Mouse (Mus musculus) frontal cortex, postnatal 10 days (tissue): Measurements from ENCODE around the gene Tjp3.

ENCODE experiments used
- DNase-seq, 2 experiments: peaks; one replicate each; pipeline ENCODE4 v3.0.0; 2022; ENCODE audit warnings: low spot score in 2 of 2, mixed read lengths in 1 of 2

Gene Tjp3

DNA sequence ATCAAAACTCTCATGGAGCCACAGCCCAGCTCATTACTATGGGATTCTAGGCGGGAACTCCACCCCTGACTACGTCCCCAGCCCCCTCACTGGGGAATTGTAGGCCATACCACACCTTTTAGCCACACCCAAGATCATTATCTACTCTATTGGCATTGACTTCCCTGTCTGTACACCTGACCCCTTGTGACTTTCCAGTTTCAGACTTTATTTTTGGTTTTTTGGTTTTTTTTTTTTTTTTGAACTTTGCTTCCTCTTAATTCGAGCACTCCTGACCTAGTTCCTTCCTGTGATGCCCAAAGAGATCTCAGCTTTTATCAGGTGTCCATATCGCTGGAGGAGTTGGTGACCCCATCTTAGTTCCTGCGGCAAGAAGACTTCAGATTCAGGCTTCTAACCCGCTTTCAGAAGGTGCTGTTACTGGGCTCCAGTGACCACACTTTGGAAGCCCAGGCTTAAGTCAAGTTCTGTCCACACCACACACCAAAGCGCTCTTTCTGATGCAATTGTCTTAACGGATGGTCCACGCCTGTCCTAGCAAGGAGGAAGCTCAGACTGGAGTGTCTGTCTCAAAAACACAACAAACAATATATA is at the start of gene Tjp3:
Gene Tjp3, minus strand, starts transcription at position 71 of the 594 bp plus-strand sequence.
- DNase-seq: no peak

DNA sequence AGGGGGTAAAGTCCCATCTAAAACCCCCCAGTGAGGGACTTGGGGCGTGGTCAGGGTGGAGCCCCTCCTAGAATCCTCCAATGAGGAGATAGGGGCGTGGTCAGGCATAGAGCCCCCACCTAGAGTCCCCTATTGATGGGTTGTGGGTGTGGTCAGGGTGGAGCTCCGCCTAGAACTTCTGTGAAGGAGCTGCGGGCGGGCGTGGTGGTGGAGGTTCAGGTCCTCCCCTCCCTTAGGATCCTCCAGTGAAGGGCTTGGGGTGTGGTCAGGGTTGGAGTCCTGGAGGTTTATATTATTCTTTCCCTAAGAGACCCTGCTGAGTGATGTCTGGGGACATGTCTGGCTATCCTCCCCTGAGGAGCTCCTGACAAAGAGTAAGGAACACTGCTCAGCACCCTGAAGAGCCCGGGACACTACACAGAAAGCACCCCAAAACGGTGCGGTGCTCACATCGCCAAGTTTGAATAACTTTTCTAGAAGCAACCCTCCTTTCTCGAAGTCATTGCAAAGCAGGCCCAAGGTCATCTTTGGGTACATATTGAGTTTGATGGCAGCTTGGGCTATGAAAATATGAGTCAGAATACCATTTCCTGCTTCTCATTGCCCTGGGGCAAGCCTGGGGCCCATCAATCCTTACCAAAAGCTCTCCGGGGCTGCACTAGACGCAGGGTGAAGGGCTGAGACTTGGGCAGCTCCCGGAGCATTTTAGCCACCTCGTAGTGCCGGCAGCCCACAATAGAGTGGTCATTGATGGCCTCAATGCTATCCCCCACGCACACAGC is 49.4 kb upstream of the Tjp3 start:
- no peak for DNase-seq

DNA sequence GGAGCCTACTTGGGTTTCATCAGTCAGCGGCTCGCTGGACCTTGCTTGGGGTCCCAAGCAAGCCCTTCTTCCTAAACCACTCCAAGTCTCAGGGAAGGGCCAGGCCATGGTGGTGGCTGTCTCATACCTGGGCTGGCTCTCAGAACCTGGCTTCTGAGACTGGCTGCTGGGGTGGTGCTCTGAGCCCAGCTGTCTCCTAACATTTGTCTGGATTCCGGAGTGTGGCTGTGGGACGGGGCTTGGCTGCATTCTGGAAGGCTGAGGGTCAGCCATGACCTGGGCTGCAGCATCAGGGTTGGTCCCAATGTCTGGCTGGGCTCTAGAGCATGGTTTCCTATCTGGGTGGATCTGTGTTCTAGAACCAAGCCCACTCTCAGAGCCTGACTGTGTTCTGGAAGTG is 45.2 kb upstream of the Tjp3 start:
- no peak for DNase-seq

DNA sequence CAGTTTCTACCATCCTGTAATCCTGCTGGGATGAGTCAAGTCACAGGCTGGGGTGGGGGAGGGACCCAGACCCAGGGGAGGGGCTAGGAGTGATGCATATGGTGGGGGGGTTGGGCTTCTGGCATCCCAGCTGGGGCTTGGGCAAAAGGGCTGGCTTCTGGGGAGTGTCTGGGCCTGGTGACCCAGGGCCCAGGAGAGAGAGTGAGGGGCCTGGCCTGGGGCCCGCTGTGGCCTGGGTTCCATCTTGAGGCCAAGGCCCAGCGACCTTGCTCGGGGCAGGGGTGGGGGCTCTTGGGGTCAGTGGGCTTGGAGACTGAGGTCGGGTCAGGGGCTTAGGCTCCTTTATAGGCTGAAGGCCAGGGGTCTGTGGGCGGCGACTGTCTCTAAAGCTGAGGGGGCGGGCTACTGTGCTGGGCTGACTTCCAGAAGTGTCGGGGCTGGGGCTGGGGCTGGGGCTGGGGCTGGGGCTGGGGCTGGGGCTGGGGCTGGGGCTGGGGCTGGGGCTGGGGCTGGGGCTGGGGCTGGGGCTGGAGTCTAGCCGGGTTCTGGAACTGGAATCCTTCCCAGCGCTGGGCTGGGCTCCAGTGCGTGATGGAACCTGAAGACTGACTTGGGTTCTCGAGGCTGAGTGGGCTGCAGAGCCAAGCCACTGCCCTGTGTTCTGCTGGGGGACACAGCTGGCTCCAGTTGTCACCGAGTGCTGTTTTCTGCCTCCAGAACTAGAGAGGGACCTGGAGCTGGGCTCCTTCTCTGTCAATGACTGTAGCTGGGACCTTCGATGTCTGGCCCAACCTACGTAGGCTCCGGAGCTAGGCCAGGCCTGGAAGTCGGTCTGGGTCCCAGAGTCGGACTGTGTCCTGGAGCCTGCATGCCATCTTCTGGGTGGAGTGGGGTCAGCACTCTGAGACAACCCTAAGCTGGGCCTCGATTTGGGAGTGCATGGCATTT is 44.3 kb upstream of the Tjp3 start:
- DNase-seq: peak in 1 of 2 experiments; percentile 14

DNA sequence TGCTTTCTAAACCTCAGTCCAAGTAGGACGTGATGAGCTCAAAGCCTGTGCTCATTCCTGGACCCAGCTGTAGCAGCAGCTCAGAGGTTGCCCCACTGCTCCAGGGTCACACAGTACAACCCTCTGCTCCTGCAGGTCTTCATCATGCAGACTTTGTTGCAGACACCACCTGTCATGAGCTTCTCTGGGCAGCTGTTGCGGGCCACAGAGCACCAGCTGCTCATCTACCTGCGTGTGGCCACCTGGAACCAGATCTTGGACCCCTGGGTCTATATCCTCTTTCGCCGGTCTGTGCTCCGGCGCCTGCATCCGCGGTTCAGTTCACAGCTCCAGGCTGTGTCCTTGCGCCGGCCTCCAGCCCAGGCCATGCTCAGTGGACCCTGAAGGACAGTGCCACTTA is 42.9 kb upstream of the Tjp3 start:
- no peak for DNase-seq

DNA sequence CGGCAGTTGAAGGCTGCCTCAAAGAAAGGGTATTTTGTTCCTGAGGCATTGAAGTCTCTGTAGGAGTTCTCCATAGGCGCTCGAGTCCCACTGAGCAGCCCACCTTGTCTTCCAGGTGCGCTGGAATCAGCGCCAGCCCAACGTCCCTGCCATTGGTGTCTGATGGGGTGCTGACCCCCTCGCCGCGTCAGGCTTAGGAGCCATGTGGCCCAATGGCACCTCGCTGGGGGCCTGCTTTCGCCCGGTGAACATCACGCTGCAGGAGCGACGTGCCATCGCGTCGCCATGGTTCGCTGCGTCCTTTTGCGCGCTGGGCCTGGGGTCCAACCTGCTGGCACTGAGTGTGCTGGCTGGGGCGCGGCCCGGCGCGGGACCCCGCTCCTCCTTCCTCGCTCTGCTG is 40.9 kb upstream of the Tjp3 start:
- DNase-seq: no peak

DNA sequence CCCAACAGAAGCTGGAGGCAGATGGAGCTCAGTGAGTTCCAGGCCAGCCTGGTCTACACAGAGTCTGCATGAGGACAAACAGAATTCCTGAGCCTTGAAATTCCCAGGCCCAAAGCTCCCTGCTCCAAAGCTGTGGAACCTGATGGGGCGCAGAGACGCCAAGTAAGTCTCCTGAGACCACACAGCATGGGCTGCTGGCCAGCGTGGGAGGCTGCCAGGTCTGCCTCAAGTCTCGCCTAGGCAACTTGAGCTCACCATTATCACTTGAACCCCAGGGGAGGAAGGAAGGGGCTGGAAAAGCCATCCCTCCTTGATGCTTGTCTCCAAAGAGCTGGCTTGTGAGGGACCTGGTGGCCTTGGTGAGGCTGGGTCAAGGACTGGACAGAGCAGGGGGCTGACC is 38.6 kb upstream of the Tjp3 start:
- DNase-seq: no peak

DNA sequence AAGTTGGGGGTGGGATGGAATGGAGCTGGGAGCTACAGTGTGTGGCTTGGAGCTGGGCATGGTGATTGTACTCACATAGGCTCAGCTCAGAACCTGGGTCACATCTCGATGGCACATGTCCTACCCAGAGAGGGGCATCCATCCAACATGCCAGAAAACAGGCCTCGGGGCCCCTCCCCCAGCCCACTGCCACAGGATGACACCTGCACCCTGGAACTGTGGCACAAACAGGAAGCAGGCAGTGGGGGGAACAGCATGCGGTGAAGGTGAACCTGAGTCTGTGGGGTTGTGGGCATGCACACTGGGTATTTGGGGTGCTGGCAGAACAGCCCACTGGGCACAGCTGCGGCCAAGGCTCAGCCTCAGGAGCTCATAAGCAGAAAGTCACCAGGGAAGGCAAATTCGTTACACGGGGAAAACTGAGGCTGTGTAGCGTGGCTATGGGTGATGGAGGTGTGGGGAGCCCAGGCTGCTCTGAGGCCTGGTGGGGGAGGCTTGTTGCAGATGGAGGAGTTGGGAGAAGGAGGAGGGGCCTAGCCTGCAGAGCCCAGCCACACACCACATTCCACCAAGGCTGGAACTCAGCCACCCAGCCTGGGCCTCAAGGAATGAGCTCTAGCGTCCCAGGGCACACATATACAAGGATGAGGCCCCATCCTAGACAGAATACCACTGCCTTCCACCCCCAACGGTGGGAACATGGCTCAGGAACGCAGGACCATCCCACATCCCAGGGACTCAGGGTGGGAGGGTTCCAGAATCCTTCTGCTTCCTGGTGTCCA is 38.0 kb upstream of the Tjp3 start:
- no peak for DNase-seq

DNA sequence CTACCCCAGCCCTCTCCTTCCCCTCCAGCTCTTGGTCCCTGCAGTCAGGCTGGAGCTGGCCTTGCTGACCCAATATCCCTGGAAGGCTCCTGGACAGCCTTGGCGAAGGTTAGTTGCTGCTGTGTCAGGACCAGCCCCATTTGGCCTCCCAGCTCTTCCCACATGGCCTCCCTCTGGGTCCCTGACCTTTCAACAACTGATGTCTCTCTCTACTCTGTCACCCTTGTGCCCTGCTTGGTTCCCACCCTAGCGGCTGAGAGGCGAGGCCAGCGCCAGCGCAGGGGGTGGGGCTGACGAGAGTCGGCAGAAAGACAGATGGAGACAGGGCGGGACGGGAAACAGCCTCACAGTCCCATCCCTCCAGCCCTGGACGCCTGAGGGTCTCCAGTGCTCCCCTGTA is 37.0 kb upstream of the Tjp3 start, which contains the start of gene Tbxa2r:
Gene Tbxa2r, plus strand, starts transcription at position 346 of the 400 bp plus-strand sequence.
- peak in 1 of 2 experiments; percentile 23 for DNase-seq

DNA sequence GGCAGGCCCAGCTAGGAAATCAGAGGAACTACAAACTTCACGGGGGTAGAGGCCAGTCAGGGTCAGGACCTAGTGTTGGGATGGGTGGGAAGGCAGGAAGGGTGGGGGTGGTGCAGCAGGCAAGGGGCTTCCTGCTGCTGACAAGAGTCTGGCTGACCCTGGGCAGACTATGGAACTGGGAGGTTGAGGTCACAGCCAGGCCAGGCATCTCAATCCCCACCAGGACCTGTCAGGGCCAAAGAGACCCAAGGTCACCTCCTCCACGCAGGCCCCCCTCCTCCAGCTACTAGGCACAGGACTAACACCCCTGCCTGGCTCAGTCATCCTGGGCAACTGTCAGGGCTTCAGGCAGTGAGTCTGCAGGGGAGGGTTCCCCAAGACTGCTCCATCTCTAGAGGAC is 36.6 kb upstream of the Tjp3 start:
- no peak for DNase-seq

DNA sequence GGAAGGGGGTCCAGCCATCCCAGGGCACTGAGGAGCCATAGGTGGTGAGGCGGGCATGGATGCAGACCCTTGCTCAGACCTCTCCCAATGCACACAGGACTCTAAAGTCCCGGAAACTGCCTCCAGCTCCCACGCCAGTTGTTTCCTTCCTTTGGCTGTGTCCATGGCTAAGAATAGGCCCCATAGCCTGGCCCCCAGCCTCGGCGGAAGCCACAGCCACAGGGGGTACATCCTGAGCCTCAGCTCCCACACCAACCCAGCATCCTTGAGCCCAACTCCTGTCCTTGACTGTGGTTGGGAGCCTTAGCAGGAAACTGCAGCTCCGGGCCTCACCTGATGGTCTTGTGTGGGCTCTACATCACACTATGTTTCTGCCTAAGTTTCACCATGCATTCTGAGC is 35.5 kb upstream of the Tjp3 start:
- DNase-seq: no peak

DNA sequence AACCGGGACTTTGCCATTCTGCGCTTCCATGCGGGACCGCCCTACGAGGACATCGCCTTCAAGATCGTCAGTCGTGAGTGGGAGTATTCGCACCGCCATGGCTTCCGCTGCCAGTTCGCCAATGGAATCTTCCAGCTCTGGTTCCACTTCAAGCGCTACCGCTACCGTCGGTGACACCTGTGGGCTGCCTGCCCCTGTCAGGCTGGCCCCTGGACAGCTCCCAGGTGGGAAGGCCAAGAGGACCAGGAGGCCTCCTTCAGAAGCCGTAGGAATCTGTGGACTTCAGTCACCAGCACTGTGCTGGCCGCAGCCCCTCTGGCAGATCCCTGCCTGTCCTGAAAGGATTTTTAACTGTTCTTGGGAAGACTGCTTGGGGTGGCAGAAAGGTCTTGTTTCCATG is 34.4 kb upstream of the Tjp3 start:
- no peak for DNase-seq

DNA sequence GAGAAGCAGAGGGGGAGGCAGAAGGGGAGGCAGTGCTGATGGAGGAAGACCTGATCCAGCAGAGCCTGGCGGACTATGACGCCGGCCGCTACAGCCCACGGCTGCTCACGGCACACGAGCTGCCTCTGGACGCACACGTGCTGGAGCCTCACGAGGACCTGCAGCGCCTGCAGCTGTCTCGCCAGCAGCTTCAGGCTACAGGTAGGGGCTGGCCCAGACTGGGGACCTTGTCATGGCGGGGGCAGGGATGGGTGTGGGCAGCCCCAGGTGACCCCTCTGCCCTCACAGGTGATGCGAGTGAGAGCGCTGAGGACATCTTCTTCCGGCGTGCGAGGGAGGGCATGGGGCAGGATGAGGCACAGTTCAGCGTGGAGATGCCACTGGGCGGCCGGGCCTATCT is 33.8 kb upstream of the Tjp3 start:
- DNase-seq: no peak

DNA sequence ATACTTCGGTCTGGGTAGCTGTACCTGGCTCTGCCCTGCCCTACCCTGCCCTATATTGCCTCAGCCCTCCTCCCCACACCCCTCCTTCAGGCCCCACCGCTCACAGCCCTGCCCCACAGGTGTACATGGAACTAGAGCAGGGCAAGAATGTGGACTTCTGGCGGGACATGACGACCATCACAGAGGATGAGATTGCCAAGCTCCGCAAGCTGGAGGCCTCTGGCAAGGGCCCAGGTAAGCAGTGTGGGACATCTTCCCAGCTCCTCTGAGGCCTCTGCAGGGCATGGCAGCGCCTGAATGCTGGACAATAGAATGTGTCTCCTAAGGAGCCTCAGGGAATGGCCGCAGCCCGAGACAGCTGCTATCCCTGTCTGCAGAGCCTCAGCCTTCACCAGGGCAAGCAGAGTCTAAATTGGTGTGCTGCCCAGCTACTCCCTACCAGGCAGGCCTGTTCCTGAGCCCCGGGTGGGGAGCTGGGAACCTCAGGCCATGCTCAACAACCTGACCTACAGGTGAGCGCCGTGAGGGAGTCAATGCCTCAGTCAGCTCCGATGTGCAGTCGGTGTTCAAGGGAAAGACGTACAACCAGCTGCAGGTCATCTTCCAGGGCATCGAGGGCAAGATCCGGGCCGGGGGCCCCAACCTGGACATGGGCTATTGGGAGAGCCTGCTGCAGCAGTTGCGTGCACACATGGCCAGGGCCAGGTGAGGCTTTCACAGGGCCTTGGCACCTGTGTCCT is 32.6 kb upstream of the Tjp3 start:
- DNase-seq: no peak

DNA sequence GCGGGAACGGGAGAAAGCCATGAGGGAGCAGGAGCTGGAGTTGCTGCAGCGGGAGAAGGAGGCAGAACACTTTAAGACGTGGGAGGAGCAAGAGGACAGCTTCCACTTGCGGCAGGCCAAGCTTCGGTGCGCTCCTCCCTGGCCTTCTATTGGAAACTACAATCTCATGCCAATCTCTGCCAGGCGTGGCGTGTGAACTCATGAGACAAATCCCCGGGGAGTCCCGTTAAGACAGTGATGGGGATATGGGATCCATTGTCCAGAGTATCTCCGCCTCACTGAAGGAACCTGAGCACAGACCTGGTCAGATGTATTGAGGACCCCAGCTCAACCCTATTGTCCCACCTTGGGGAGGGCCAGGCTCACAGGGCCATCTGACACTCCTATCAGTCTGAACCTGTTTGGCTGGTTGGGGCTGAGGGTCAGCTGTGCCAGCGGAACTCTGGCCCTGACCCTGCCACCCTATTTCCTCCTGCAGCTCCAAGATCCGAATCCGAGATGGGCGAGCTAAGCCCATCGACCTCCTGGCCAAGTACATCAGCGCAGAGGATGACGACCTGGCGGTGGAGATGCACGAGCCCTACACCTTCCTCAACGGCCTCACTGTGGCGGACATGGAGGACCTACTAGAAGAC is 31.9 kb upstream of the Tjp3 start:
- no peak for DNase-seq

DNA sequence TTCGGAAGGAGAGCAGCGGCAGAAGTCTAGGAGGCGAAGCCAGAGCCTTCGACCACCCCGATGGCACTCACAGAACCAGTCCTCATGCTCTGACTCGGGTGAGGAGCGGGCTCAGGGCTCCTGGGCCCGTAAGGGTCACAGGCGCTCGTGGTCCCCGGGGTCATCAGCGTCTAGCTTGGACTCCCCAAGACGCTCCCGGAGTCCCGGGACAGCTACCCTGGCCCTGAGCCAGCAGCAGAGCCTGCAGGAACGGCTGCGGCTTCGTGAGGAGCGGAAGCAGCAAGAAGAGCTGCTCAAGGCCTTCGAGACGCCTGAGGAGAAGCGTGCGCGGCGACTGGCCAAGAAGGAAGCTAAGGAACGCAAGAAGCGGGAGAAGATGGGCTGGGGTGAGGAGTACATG is 31.1 kb upstream of the Tjp3 start:
- no peak for DNase-seq

DNA sequence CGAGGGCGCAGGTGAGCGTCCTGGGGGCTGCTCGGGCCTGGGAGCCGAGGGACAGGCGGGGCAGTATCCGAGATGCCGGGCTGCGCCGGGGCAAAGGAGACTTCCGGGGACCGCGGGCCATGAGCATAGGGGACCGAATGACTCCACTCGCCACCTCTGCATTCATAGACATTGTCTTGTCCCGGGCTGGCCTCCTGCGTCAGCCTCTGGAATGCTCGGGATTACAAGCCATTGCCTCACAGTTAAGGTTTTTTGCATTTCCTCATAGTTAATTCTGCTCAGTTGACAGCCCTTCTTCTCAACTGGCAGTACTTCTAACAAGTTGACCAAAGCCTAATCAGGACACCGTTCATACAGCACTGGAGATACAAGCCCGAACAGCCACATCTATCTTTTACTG is 30.1 kb upstream of the Tjp3 start:
- no peak for DNase-seq

DNA sequence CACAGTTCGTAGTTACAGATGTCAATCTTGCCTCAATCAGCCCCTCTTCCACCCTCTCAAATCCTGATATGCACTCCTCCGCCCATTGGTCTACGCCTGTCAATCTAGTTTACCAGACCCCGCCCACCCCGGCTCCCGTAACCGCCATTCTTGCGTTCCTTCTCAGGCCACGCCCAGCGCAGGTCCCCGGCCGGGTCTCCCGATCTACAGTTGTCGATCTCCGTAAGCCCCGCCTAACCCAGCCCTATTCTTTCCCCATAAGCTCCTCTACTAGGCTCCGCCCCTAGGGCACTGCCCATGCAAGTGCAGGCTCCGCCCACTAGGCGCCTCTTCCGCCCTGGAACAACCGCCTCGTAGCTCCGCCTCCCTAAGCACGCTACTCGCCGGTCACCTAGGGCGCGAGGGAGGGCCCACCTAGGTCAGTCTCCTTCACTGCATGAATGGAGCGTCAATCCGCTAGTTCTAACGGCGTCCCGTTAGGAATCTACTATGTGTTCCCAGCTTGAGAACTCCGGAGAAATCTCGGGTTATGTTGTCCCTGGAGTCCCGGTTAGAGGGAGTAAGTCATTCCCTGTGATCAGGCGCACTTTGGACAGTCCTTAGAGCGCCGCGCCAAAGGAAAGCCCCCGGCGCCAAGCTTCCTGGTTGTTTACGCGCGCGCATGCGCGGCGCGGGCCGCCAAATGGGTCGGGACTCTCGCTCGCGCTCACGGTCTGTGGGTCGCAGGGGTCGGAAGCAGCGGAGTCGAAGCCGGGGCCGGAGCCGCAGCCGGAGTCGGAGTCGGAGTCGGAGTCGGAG is 29.4 kb upstream of the Tjp3 start, which contains the start of gene Cactin:
Gene Cactin, plus strand, starts transcription at position 554 of the 798 bp plus-strand sequence.
- peak; percentile 99 to 100 for DNase-seq

DNA sequence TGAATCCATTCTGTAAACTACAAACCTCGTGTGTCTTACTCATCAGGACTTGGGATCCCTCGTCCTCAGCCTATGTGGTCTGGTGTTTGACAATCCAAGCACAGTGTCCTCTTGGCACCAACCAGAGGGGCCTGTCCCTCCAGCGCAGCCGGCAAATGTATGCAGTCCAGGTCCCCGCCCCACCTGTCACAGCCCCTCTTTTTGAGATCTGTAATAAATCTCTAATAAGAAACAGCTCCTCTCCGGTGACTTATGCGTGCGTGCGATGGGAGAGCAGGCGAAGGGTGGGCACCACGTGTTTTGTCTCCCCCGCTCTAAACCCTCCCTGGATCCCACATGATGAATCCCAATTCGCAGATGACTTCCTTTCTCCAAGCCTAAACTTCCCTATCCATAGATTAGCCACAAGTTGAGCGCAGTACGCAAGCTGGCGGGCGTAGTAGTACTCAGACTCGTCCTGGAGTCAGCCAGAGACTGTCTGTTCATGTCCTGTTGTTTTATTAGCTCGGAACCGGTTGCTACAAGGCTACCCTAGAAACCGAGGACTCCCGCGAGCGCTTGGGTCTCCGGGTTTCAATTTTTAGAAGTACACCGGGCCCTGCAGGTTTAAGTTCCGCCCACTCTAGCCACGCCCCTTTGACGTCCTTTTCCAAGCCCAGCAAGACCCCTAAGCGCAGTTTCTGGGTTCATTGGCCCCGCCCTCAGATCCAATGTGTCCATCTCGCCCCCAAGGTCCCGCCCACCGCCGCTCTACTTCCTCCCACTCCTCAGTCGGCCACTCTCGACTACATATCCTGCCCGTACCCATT is 28.6 kb upstream of the Tjp3 start:
- no peak for DNase-seq
